Mouse (Mus musculus): Measurements from ENCODE around the gene Dlat. TPM values are rescaled to one million over a fixed set of nuclear protein-coding genes. Genes with fewer than 3 reads are reported as not detected.
A peak's percentile ranks its signal among the peaks of the same experiment; 100 is the strongest.

Gene Dlat
- 100 to 1,000 TPM; 142 to 149 TPM for total RNA-seq (2021)
- long read RNA-seq, experiment 1, full-length matches to known transcripts = 241 of 259 reads
- long read RNA-seq, experiment 1, partial matches to known transcripts = 10 of 259 reads
- long read RNA-seq, experiment 1, other reads (novel, unspliced or antisense) = 8 of 259 reads
- long read RNA-seq, experiment 2, full-length matches to known transcripts = 268 of 294 reads
- long read RNA-seq, experiment 2, partial matches to known transcripts = 7 of 294 reads
- long read RNA-seq, experiment 2, other reads (novel, unspliced or antisense) = 19 of 294 reads

DNA sequence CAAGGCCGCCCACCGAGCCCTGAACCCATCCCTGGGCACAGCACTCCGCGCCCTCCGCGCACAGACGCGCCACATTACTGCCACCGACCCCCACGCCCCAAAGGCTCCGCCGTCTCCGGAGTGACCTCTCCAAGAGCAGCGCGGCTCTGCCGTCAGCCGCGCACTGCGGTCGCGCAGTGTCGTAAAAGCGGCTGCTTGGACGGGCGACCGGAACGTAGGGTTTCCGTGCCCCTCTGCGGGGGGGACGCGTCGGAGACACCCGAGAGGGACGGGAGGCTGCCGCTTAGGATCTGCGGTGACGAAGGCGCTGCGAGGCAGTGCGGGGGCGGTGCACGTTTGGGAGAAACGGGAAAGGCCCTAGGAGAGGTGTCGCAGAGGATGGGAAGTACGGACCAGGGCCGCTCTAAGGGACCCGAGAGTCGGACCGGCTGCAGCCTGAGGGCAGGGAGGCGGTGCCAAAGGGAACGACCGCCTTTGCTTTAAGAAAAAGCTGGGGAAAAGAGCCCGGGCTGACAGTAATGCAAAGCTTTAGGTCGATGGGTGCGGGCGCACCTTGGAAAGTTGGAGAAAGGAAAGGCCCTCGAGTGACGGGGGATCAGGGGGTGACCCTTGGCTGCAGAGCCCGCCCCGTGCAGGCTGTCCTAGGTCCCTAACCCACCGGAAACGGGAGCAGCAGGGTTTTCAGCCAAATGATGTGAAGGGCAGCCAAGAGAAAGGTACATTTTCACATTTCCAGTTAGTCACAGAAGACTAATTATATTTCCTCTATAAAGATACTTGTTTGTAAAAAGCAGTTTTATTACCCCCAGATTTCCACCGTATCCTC lies at the start of gene Dlat:
TSS of gene Dlat (minus strand) at position 389 of the 826 bp plus-strand sequence.
- DNase-seq (ENCODE audit: low spot score in 2 of 2) = peak; percentile 87 to 88

DNA sequence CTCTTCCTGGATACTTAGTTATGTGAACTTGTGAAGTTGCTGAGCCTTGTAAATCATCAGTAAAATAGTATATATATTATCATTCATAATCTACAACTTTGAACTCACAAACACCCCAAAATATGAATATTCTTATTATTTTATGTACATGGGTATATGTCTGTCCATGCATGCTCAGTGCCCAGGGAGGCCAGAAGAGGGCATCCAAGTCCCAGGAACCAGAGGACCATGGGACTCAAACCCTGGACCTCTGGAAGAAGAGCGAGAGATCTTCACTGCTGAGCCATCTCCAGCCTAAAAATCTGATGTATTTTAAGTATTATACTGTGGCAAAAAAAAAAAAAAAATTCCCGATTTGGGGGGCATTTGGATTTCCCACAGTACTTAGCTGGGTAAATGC lies 49.5 kb upstream of the Dlat start:
- DNase-seq (ENCODE audit: low spot score in 2 of 2) = no peak

DNA sequence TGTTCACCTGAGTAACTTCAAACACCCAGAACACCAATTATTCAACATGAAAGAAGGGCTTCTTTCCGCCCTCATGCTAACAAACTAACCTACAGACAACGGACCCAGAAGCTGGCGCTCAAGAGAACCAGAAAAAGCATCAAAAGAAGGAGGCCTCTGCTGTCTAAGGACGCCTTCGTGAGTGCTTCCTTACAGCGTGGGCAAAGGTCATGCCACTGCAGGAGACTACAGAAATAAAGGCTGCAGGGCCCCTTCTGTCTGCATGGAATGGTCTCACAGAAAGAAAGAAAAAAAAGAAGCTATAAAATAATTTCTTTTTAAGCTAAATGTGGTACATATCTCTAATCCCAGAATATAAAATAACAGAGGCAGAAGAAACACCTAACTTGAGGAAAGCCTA lies 45.3 kb upstream of the Dlat start:
- no peak for DNase-seq (ENCODE audit: low spot score in 2 of 2)

DNA sequence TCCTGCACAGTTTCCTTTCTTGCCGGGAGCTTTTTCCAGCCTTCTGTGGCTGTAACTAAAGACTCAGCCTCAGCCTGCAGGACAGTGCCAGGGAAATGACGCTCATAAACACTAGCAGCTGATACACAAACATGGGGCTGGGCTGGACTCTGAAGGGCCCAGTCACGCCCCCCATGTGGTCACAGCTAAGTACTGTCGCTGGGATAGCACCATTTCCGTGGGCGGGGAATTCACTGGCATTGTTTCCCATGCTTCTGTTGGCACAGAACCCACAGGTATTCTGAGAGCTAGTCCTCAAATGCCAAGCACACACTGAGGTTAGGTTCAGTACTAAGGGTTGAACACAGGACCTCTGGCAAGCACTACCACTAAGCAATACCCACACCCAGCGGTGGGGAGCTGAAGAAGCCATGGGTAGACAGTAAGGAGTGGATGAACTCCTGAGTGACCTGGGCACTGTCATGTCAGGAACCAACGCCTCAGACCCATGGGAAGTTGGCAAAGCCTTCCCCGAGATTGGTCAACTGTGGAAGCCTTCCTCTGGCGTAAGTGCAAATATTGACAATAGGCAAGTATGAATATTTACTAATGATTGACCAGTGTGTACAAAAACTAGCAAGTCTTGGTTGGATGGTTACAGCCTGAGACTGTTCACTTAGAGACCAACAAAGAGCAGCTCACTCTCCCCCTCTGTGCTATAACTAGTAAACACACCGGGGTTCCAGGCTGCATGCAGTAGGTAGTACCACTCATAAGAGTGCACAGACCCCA lies 41.5 kb upstream of the Dlat start:
- DNase-seq (ENCODE audit: low spot score in 2 of 2) = no peak

DNA sequence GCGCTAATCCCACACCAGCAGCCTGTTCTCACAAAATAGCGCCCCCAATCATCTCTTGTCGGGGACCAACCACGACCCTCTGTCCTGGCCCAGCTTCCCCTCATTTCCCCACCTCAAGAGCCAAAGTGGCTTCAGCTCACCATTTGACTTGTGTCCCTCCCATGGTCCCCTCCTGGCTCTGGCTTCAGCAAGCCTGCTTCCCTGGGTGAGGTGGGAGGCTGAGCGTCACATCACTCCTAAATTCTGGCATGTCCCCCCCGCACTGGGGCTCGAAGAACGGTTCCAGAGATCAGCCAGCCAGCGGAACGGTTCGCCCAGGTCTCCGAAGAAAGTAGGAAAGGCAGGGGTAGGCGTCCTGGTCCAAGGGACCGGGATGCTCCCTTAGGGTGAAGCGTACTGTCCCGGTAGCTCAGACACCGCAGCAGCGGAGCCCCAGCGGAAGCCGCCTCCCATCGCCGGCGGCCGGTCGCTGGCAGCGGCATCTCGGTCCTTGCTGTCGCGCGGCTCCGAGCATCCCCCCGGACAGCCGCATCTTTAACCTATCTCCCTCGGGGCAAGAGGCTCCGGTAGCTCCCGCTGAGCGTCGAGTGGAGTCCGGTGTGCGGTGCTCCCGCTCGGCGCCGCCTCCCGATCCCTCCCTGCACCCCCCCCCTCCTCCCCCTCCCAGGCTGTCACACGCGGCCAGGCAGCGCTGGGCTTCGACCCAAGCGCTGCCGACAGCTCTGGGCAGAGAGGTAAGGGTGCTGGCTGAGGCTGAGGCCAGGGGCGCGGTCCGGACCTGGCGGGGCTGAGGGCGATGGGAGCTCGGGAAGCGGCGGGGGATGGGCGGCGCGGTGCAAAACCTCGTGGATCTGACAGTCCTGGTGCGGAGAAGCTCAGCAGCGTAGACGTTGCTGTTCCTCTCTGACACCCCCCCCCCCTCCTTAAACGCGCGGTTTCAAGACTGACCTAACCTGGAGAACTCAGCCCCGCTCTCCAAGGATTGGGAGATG lies 39.1 kb upstream of the Dlat start:
- peak; percentile 60 to 71 for DNase-seq (ENCODE audit: low spot score in 2 of 2)

DNA sequence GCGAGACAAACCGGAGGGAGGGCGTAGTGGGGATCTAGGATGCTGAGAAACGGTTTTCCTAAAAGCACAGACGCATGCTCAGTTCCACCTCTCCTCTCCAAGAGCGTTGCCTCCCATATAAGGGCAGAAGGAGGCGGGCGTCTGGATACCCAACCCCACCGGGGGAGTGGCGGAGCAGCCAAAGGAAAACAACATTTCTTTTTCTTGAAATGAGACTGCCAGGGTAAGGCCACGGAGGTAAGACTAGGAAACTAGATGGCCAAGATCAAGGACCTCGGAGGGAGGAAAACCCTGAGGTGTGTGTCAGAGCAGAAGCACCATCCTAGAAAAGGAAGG lies 38.1 kb upstream of the Dlat start:
- DNase-seq (ENCODE audit: low spot score in 2 of 2) = peak; percentile 70 to 90

DNA sequence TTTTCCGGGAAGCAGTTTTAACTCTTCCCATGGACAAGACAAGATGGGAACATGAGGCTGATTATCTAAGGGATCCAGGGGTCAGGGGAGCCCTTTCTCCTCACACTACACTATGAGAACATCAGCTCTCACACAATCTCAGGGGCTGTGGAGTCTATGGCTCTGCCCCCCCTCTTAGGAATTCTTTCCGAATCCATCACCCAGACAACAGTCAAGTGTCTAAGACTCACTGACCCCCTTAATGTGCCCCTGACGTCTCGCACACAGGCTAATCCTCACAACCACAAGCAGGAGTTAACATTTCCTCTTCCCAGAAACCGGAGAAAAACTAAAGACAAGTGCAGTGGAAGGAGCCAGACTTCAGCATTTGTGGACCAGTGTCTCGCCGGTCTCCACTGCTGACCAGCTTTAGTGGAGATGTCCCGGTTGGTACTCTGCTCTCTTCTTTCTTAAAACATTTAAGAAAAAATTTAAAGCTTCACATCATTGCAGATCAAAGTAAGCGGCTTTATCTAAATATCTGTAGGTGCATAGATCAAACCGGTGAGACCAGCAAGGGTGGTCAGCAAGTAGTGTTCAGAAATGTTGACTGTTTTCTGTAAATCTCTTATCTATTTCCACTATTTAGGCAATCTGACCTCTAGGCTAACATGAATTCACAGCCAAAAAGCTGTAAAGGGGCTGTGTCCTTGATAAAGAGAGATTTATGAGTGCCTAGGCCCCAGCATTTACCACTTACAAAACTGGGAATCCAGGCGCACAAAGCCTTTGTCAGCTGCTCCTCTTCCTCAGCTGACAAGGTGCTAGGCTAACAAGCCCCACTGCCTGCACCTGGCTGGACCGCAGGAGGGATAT lies 37.5 kb upstream of the Dlat start:
- no peak for DNase-seq (ENCODE audit: low spot score in 2 of 2)

DNA sequence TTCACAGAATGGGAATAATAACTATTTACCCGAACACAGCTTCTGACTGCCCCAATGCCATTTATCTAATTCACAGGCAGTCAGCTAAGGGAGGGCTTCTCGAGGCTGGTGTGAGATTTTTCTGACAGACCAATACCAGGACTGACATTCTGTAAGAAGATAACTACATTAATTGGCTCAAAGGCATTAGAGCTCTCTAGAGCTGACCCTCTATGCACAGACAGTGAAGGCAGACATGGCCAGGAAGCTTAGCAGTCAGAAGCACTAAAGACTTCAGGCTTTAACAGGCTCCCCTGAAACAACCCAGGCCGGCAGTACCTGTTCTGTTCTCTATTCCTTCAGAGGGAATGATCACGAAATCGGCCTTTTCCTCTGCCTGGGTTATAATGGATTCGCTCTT lies 35.6 kb upstream of the Dlat start:
- no peak for DNase-seq (ENCODE audit: low spot score in 2 of 2)

DNA sequence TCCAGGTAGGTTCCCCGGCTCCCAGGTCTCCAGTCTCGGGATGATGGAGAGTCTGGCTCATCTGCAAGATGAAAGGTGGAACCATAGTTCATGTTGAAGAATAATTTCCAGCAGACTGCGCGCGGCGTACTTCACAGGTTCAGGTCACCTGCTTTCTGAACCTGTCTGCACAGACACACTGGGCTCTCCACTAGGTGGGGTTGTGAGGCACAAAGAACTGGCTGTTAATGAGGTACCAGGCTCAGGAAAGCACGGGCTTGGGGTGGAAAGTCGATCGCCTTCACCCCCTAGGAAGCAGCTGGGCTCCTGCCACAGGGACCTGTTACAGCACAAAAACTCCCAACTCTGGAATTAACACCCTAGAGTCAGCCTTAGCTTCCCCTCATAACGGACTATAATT lies 34.1 kb upstream of the Dlat start:
- DNase-seq (ENCODE audit: low spot score in 2 of 2) = no peak

DNA sequence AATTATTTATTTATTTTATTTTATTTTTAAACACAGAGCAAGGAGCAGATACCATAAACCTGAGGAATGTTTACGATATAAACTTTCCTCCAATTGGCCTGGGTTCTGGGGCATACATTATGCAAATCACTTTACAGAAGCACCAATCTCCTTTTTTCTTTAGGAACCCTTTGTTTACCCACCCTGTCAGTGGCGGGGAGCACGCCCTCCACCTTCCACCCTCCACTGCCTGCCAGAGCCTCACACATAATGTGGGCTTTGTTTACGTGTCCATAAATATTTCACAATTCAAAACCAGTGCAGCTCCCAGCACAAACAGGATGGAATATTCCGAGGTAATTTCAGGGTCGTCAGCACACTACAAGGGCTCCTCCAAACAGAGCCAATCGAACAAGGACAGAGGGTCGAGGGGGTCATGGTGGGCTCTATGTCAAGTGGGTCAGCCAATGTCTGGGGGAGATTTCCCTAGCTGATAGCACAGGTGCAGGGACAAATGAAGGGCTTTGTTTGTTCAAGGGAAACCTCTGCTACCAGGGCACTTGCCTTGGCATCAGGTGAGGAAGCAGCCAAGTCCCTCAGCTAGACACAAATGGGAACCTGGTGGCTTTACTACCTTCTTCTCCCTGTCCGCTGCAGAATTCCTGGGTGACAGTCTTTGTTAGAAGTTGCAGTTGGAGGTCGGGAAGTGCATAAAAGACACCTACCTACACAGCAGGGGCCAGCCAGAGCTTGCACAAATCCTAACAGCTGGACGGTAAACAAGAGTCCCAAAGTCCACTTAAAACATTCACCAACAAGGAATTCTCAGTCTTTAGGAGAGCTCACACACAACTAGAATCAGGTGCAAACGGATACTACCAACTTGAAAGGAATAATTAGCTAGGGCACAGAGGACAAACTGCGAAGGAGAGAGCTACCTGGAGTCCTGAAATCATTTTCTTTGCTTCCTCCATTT lies 33.3 kb upstream of the Dlat start:
- DNase-seq (ENCODE audit: low spot score in 2 of 2) = no peak

DNA sequence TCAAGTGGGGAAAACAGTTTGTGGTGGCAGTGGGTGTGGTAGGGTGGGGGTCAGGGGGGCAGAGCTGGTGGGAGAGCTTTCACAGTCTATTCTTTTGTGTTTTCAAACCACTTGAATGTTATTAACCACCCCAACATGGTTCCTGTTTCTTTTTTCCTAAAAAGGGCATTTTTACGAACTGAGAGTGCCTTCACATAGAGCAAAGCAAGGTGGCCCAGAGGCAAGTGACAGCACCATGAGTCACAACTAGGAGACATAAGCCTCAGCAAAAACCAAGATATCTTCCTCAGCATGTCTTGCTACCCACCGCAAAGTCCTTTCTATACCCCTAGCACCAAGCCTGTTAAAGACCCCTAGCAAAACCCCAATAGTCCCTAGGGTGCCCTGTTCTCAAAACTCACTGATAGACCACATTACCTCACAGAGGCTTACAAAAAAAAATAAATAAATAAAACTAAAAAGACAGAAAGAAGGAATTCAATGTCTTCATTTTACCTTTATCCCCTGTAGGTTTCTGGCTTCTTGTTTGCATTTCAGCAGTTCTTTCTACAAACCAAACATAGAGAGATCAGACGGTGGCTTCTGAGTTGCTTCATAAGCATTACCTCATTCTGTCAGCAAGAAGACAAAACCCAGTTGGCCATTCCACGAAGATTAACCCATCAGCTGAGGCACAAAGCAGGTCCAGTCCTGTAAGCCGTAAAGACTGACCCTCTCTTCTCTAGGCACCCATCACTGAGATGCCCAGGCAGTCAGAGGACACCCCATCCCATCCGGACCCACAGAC lies 27.5 kb upstream of the Dlat start:
- no peak for DNase-seq (ENCODE audit: low spot score in 2 of 2)

DNA sequence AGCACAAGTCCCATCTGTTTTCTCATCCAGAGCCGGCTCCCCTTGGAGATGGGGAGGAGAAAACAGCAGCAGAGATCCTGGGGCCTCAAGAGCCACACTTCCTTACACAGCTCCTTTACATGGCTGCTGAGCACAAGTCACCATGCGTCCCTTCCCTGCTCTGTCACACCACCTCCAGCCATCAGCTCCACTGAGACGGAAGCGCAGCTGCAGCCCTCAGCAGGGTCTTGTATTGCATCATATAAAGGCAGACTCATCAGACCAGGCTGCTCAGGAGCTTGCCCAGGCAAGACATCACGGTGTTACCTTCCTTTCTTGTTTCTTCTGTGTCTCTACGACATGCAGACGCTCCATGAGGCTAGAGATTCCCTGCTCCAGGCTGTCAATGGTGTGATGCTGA lies 22.1 kb upstream of the Dlat start:
- DNase-seq (ENCODE audit: low spot score in 2 of 2) = no peak

DNA sequence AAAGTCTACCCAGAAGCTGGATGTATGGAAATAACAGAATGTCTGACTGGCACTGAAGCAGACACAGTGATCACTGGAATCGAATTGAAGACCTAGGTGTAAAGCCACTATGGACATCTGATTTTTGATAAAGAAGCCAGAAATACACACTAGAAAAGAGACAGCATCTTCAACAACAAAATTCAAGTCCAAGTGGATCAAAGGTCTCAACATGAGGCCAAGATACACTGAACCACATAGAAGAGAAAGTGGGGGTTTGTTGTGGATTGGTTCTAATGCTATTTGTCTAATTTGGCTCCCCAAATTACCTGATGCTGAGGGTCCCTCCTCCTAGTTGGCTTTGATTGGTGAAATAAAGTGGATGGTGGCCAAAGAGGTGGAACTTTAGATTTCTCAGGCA lies 19.8 kb upstream of the Dlat start:
- no peak for DNase-seq (ENCODE audit: low spot score in 2 of 2)

DNA sequence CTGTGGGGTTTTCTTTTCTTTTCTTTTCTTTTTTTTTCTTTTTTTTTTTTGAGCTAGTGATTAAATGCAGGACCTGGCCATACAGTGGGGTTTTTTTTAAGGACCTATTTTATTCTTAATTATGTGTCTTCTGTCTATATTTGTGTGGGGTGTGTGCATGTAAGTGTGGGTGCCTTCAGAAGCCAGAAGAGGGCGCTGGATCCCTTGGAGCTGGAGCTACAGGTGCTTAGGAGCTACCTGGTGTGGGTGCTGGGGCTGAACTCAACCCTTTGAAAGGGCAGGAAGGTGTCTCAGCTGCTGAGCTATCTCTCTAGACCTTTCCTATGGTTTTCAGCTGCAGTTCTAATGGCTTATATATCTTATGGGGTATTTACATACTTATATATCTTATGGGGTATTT lies 15.2 kb upstream of the Dlat start:
- no peak for DNase-seq (ENCODE audit: low spot score in 2 of 2)

DNA sequence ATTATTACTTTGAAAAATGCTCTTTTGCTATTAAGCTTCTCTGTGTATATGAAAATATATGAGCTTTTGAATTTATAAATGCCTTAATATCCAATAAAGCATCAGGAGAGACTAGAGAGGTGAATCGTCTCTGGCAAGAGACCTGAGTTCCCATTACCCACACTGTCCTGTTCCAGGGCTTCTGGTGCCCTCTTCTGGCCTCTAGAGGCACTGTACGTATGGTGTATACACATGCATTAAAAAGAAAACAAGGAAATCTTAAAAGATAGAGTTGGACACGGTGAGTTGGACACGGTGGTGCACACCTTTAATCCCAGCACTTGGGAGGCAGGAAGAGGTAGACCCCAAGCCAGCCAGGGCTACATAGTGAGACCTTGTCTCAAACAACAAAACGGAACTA lies 11.1 kb upstream of the Dlat start:
- DNase-seq (ENCODE audit: low spot score in 2 of 2) = peak in 1 of 2 experiments; percentile 66

DNA sequence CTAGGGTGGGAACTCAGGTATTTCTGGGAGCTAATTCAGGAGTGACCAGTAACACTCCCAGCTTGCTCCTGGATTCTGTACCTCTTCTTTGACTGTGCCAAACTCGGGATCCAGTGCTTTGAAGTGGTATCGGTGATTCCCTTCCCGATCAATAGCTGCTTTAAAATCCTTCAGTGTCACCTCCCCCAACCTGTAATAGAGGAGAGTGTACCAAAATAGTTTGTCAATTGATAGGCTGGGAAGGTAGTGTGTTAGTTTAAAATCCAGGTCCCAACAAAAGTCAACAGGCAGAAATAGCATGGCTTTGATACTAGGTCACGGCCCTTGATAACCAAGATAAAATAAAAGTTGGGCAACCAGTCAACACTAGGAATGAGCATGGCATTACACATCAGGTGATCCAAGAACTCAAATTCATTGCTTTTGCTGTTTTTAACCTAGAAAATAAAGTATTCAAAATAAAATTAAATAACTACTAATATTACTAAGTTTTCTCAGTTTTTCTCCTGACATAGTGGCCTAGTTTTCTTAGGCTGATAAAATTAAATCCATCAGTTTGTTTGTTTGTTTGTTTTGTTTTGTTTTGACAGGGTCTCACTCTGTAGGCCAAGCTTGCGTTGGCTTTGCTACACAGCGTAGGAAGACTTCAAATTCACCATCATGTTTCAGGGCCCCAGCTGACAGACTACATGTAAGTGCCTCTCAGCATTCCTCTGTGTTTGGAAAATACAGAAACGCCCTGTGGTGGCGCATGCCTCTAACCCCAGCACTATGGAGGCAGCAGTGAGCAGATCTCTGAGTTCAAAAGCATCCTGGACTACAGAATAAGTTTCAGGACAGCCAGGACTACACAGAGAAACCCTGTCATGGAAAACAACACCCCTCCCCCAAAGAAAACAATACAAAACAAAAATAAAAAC lies 8.3 kb upstream of the Dlat start:
- DNase-seq (ENCODE audit: low spot score in 2 of 2) = no peak

DNA sequence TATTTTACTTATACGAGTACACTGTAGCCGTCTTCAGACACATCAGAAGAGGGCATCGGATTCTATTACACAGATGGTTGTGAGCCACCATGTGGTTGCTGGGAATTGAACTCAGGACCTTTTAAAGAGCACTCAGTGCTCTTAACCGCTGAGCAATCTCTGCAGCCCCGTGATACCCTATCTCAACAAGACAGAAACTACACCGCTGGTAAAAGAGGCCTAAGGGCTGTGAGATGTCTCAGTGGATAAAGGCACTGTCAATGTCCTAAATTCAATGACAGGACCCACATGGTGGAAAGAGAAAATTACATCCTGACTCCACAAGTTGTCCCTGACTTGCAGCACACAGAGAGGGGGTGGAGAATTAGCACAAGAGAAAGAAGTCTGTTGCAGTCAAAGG lies 6.9 kb upstream of the Dlat start:
- no peak for DNase-seq (ENCODE audit: low spot score in 2 of 2)
